Mouse (Mus musculus) stomach, embryonic 15.5 days (tissue): ENCODE results near the gene Pkd1. TPM values are rescaled to one million over a fixed set of nuclear protein-coding genes. Genes with fewer than 3 reads are reported as not detected.

Experiments used
- ATAC-seq: fragments of 200-750 bp; cut with Nextera tagmentation; 2 replicates; pipeline ENCODE4 v1.8.0; 2017; ENCODE audit warnings: low read depth, moderate number of reproducible peaks, moderate TSS enrichment; ENCODE audit not compliant: insufficient read depth, low FRiP score
- H3K27ac ChIP-seq: fragments of 300-500 bp; sonication (generic); 2 replicates; pipeline ENCODE4 v1.5.1; 2015; ENCODE audit warnings: mild to moderate bottlenecking, inconsistent platforms
- H3K27me3 ChIP-seq: fragments of 300-500 bp; sonication (generic); replicated peaks from 2 replicates; pipeline ENCODE4 v1.6.1; 2015; ENCODE audit warnings: inconsistent platforms
- H3K36me3 ChIP-seq: fragments of 300-500 bp; sonication (generic); 2 replicates; pipeline ENCODE4 v1.6.1; 2015; ENCODE audit warnings: inconsistent platforms
- H3K4me1 ChIP-seq: fragments of 300-500 bp; sonication (generic); 2 replicates; pipeline ENCODE4 v1.6.1; 2015; ENCODE audit warnings: inconsistent platforms
- H3K4me2 ChIP-seq: fragments of 300-500 bp; sonication (generic); 2 replicates; pipeline ENCODE4 v1.6.1; 2015; ENCODE audit warnings: mild to moderate bottlenecking, inconsistent platforms
- H3K4me3 ChIP-seq: fragments of 300-500 bp; sonication (generic); replicated peaks from 2 replicates; pipeline ENCODE4 v1.5.1; 2015; ENCODE audit warnings: inconsistent platforms
- H3K9ac ChIP-seq: fragments of 300-500 bp; sonication (generic); 2 replicates; pipeline ENCODE4 v1.6.1; 2015; ENCODE audit warnings: inconsistent platforms
- H3K9me3 ChIP-seq: fragments of 300-500 bp; sonication (generic); 2 replicates; pipeline ENCODE4 v1.6.1; 2016; ENCODE audit warnings: inconsistent platforms
- whole genome bisulfite sequencing: fragments of 180-500 bp; shearing (Covaris S2); methylation state at CpG from one replicate; pipeline ENCODE4 v1.1.7; 2015; 5-methylcytosine and 5-hydroxymethylcytosine counted together
- polyA plus RNA-seq: library from polyadenylated mRNA; unstranded; fragments of >200 nt; fragmentation: Nextera tagmentation; extraction: Ambion mirVana; gene quantifications from 2 replicates; pipeline ENCODE4 v1.2.1, GENCODE M21; 2015

The Pkd1 gene
- polyA plus RNA-seq, 1 experiment from 2014 or later = 27.3 TPM

DNA sequence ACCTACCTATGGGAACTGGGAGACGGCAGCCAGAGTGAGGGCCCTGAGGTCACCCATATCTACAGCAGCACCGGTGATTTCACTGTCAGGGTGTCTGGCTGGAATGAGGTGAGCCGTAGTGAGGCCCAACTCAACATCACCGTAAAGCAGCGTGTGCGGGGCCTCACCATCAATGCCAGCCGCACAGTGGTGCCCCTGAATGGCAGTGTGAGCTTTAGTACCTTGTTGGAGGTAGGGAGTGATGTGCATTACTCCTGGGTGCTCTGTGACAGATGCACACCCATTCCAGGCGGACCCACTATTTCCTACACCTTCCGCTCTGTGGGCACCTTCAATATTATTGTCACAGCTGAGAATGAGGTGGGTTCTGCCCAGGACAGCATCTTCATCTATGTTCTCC lies 24.2 kb downstream of the Pkd1 start:
- whole genome bisulfite sequencing = 93% methylated on average over 9 of the region's 9 CpGs

DNA sequence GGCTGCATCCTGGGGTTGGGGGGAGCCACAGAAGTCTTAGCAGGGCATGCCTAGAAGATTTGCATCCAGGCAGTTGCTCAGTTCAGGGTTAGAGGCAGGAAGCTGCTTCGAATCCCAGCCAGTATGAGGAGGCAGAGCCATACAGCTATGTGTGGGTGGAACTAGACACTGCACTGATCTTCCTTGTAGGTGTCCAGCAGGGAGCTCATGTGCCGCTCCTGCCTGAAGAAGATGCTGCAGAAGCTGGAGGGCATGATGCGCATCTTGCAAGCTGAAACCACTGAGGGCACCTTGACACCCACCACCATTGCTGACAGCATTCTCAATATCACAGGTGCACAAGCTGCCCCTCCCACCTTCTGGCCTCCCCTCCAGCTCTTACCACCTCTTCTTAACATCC lies 29.9 kb downstream of the Pkd1 start:
- WGBS = 90% methylated on average over 3 of the region's 3 CpGs
- no peak overlapping the region for H3K9ac ChIP-seq
- no peak overlapping the region for H3K4me2 ChIP-seq
- ATAC-seq = no peak
- no peak overlapping the region for H3K4me3 ChIP-seq
- H3K9me3 ChIP-seq = no peaks in the 10 kb centered on the region
- peaks cover 51% of the 10 kb centered on the region for H3K36me3 ChIP-seq
- no peaks in the 10 kb centered on the region for H3K4me1 ChIP-seq
- H3K27me3 ChIP-seq = no peaks in the 10 kb centered on the region
- H3K27ac ChIP-seq = no peak overlapping the region

More for the DNA sequence above, 24.2 kb downstream of the Pkd1 start:
- Histone ChIP-seq H3K9me3 (no peaks in the 10 kb centered on the region), H3K27ac (no peak overlapping the region), H3K4me1 (no peaks in the 10 kb centered on the region), H3K9ac (no peak overlapping the region), H3K4me2 (no peak overlapping the region), H3K4me3 (no peak overlapping the region), H3K27me3 (no peaks in the 10 kb centered on the region), H3K36me3 (peaks cover 56% of the 10 kb centered on the region)
- no peak for ATAC-seq

DNA sequence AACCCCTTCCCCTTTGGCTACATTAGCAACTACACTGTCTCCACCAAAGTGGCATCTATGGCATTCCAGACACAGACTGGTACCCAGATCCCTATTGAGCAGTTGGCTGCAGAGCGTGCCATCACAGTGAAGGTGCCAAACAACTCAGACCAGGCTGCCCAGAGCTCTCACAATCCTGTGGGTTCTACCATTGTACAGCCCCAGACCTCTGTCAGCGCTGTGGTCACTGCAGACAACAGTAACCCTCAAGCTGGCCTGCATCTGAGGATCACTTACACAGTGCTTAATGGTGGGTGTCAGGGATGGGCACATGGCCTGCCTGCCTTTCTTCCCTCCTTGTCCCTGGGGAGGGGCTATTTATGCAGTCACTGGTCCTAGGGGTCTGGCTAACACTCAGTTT lies 30.7 kb downstream of the Pkd1 start:
- no peak for ATAC-seq
- WGBS = 91% methylated on average over 2 of the region's 2 CpGs
- Histone ChIP-seq H3K27ac (no peak overlapping the region), H3K4me3 (no peak overlapping the region), H3K9ac (no peak overlapping the region), H3K9me3 (no peaks in the 10 kb centered on the region), H3K36me3 (peaks cover 48% of the 10 kb centered on the region), H3K4me2 (no peak overlapping the region), H3K27me3 (no peaks in the 10 kb centered on the region), H3K4me1 (no peaks in the 10 kb centered on the region)

DNA sequence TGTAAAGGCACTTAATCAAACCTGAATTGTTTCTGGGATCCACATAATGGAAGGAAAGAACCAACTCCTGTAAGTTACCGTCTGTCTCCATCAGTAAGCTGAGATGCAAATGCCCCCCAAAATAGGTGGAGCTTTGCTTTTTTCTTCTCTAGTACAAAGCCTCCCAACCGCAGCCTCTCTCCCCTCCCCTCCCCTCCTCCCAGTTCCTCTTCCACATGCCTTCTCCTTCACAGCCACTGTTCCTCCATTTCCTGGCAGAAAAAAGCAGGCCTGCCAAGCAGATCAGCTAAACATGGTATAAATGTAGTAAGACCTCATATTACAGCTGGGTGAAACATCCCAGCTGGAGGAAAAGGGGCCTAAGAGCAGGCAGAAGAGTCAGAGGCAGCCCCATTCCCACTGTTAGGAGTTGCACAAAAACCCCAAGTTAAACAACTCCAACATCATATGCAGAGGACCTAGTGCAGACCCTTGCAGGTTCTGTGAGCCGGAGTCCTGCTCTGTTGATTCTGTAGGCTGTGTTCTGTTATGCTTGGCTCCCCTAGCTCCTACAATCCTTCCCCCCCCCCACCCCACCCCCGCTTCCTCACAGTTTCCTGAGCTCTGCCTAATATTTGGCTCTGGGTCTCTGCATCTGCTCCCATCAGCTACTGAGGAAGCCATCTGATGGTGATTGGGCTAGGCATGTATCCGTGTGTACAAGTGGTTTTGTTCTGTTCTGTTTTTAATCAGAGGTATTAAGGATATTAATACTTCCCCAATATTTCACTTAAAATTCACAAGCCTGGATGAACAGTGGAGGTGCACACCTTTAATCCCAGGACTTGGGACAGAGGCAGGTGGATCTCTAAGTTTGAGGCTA lies 34.2 kb downstream of the Pkd1 start:
- 66% methylated on average over 5 of the region's 5 CpGs for WGBS
- no peak for ATAC-seq
- peak overlapping the region; percentile 26; the same call in 1 of the 2 replicates for H3K27ac ChIP-seq
- H3K36me3 ChIP-seq = peaks cover 50% of the 10 kb centered on the region
- no peak overlapping the region for H3K4me3 ChIP-seq
- no peaks in the 10 kb centered on the region for H3K4me1 ChIP-seq
- no peak overlapping the region for H3K9ac ChIP-seq
- H3K4me2 ChIP-seq = no peak overlapping the region
- no peaks in the 10 kb centered on the region for H3K27me3 ChIP-seq
- no peaks in the 10 kb centered on the region for H3K9me3 ChIP-seq

DNA sequence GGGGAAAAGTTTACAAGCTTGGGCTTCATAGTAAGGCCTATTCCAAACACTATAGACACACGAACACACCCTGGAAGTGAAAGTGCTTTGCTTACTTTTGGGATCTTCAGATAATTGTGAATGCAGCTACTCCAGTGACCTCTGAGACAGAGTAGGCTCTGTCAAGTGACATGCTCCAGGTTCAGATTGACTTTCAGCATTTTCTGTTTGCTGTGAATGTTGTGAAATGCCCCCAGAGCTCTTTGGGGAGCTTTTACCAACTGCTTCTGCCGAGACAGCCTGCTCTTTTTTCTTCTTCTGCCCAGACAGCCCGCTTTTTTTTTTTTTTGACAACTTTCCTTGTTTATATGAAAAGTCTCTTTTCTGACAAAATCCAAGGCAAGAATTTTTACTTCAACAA lies 34.9 kb downstream of the Pkd1 start:
- Histone ChIP-seq H3K4me2 (no peak overlapping the region), H3K27ac (no peak overlapping the region), H3K4me3 (no peak overlapping the region), H3K4me1 (no peaks in the 10 kb centered on the region), H3K36me3 (peaks cover 48% of the 10 kb centered on the region), H3K9me3 (no peaks in the 10 kb centered on the region), H3K27me3 (no peaks in the 10 kb centered on the region), H3K9ac (no peak overlapping the region)
- ATAC-seq = no peak
- 65% methylated on average over 3 of the region's 3 CpGs for WGBS

DNA sequence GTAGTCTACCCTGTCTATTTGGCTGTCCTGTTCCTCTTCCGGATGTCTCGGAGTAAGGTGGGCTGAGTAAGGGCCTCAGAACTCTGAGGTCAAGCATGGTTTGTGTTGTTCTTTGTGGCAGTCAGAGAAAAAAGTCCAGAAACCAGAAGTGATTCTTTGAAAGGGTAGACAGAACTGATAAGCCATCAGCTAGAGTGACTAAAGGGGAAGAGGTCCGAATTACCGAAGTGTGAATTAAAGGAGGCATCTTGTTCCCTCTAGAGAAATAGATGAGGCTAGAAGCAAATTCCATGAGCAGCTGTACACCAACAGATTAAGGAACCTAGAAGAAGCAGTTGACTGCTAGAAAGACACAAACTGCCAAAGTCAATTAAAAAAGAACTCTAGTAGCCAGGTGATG lies 36.9 kb downstream of the Pkd1 start:
- no peaks in the 10 kb centered on the region for H3K27me3 ChIP-seq
- no peak overlapping the region for H3K4me2 ChIP-seq
- no peak overlapping the region for H3K27ac ChIP-seq
- no peak overlapping the region for H3K4me3 ChIP-seq
- ATAC-seq = no peak
- H3K36me3 ChIP-seq = peaks cover 39% of the 10 kb centered on the region
- no peaks in the 10 kb centered on the region for H3K9me3 ChIP-seq
- H3K4me1 ChIP-seq = no peaks in the 10 kb centered on the region
- no peak overlapping the region for H3K9ac ChIP-seq
- WGBS = 94% methylated on average over 4 of the region's 4 CpGs

DNA sequence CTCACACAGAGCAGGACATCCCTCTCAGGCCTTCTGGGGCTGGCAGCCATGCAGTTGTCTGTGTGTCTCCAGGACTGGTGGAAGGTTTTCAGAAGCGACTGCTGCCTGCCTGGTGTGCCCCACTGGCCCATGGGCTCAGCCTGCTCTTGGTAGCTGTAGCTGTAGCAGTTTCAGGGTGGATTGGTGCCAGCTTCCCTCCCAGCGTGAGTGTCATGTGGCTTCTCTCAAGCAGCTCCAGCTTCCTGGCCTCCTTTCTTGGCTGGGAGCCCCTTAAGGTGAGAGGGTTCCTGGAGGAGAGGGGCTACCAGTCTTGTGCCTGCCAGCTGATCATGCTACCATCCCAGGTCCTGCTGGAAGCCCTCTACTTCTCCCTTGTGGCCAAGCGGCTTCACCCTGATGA lies 41.3 kb downstream of the Pkd1 start:
- no peaks in the 10 kb centered on the region for H3K4me1 ChIP-seq
- WGBS = 85% methylated on average over 3 of the region's 3 CpGs
- H3K27ac ChIP-seq = no peak overlapping the region
- H3K36me3 ChIP-seq = peaks cover 58% of the 10 kb centered on the region
- no peak overlapping the region for H3K9ac ChIP-seq
- H3K9me3 ChIP-seq = no peaks in the 10 kb centered on the region
- H3K4me3 ChIP-seq = no peak overlapping the region
- H3K27me3 ChIP-seq = no peaks in the 10 kb centered on the region
- H3K4me2 ChIP-seq = no peak overlapping the region
- ATAC-seq = no peak

DNA sequence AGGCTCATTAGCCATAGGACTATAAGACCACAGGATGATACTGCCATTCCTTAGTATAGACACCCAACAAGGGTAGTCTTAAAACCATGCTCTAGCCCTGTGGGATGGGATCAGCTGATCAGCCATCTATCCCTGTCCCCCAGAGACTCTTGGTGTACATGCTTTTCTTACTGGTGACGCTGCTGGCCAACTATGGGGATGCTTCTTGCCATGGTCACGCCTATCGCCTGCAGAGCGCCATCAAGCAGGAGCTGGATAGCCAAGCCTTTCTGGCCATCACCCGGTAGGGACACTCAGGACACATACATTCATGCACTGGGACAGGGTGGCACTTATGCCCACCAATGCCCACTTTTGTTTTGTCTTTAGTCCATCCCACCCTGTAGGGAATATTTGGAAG lies 42.1 kb downstream of the Pkd1 start:
- Histone ChIP-seq H3K4me1 (no peaks in the 10 kb centered on the region), H3K4me3 (no peak overlapping the region), H3K27ac (no peak overlapping the region), H3K27me3 (no peaks in the 10 kb centered on the region), H3K9me3 (no peaks in the 10 kb centered on the region), H3K4me2 (no peak overlapping the region), H3K9ac (no peak overlapping the region), H3K36me3 (peaks cover 54% of the 10 kb centered on the region)
- WGBS = 94% methylated on average over 5 of the region's 5 CpGs
- no peak for ATAC-seq

DNA sequence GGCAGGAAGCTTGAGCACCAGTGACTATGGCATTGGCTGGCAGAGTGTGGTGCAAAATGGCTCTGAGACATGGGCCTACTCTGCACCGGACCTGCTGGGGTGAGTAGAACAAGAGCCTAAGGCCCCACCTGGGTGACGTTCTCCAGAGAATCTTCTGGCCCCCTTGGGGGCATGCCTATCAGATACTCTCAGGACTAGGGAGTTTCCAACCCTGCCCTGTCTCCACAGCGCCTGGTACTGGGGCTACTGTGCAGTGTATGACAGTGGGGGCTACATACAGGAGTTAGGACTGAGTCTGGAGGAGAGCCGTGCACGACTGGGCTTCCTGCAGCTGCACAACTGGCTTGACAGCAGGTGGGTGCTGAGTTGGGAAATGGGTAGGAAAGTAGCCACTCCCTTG lies 43.6 kb downstream of the Pkd1 start:
- 84% methylated on average over 5 of the region's 5 CpGs for WGBS
- Histone ChIP-seq H3K4me2 (no peak overlapping the region), H3K9ac (no peak overlapping the region), H3K9me3 (no peaks in the 10 kb centered on the region), H3K4me3 (no peak overlapping the region), H3K27me3 (no peaks in the 10 kb centered on the region), H3K4me1 (no peaks in the 10 kb centered on the region), H3K36me3 (peaks cover 68% of the 10 kb centered on the region), H3K27ac (no peak overlapping the region)
- ATAC-seq = no peak

DNA sequence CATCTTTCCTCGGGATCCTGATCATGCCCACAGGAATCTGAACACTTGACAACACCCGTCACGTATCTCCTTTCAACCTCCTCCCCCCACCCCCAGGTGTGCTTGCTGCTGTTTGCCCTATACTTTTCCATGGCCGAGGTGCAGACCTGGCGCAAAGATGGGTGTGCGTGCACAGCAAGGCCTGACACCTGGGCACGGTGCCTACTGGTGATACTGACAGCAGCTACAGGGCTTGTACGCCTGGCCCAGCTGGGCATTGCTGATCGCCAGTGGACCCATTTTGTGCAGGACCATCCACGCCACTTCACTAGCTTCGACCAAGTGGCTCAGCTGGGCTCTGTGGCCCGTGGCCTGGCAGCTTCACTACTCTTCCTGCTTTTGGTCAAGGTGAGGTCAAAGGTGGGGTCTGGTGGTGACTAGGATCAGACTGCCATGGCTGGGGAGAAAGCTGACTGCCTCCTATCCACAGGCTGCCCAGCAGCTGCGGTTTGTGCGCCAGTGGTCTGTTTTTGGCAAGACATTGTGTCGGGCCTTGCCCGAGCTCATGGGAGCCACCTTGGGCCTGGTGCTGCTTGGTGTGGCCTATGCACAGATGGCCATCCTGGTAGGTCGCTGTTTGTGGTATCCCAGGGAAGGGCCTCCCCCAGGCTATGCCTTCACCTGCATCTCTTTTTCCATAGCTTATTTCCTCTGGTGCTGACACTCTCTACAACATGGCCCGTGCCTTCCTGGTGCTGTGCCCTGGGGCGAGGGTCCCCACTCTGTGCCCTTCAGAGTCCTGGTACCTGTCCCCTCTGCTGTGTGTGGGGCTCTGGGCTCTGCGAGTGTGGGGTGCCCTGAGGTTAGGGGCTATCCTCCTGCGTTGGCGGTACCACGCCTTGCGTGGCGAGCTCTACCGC lies 44.6 kb downstream of the Pkd1 start:
- H3K36me3 ChIP-seq = peaks cover 71% of the 10 kb centered on the region
- H3K4me3 ChIP-seq = no peak overlapping the region
- no peak for ATAC-seq
- 92% methylated on average over 26 of the region's 26 CpGs for WGBS
- H3K27ac ChIP-seq = no peak overlapping the region
- no peaks in the 10 kb centered on the region for H3K27me3 ChIP-seq
- no peaks in the 10 kb centered on the region for H3K9me3 ChIP-seq
- H3K4me1 ChIP-seq = no peaks in the 10 kb centered on the region
- H3K4me2 ChIP-seq = no peak overlapping the region
- no peak overlapping the region for H3K9ac ChIP-seq

DNA sequence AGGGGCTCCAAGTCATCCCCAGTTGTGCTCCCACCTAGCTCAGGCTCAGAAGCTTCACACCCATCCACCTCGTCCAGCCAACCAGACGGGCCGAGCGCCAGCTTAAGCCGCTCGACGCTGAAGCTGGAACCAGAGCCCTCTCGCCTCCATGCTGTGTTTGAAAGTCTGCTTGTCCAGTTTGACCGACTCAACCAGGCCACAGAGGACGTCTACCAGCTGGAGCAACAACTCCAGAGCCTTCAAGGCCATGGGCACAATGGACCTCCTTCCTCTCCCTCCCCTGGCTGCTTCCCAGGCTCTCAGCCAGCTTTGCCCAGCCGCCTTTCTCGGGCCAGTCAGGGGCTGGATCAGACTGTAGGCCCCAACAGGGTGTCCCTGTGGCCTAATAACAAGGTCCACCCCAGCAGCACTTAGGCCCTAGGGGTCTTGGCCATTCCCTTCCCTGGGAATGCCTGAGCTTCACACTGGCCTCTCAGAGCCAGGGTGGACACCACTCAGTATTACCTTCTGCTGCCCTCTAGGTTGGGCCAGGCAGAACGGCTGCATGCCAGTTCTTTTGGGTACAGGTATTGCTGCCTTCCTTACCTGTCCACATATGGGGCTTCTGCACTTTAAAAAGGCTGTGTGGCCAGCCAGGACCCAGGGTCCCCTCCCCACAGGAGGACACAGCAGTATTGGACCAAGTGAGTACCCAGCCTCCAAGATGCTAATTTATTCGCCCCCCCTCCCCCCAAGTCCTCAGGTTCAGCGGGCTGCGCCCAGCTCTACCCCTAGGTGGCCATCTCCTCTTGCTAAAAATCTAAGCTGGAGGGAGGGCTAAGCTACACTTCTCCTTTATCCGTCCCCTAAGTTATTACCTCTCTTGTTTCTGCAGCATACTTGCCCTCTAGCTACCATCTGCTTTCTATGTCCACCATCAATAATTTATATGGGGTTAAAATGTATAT lies 45.8 kb downstream of the Pkd1 start:
- Histone ChIP-seq H3K9me3 (no peaks in the 10 kb centered on the region), H3K4me3 (no peak overlapping the region), H3K27me3 (no peaks in the 10 kb centered on the region), H3K4me2 (no peak overlapping the region), H3K36me3 (peaks cover 76% of the 10 kb centered on the region), H3K9ac (no peak overlapping the region), H3K27ac (no peak overlapping the region), H3K4me1 (no peaks in the 10 kb centered on the region)
- ATAC-seq = no peak
- WGBS = 70% methylated on average over 17 of the region's 17 CpGs
